Mouse (Mus musculus) CH12.LX (cell line): ENCODE measurements around the gene Sik3. TPM values are rescaled to one million over a fixed set of nuclear protein-coding genes. Genes with fewer than 3 reads are reported as not detected.

Source experiments
- DNase-seq: peaks from one replicate; pipeline ENCODE4 v3.0.0-alpha.2; 2013; ENCODE audit errors: extremely low read depth
- H3K27ac ChIP-seq: 2 replicates; pipeline ENCODE4 v1.5.1; 2012; ENCODE audit warnings: low read depth, mild to moderate bottlenecking, control low read depth, moderate library complexity; ENCODE audit not compliant: insufficient read depth
- H3K27me3 ChIP-seq: replicated peaks from 2 replicates; pipeline ENCODE3; 2012; ENCODE audit warnings: inconsistent platforms
- H3K36me3 ChIP-seq, 2 experiments: replicated peaks in 1 of 2; 2 replicates each; pipeline versions ENCODE3 to v1.6.1; 2012; ENCODE audit warnings: inconsistent platforms in 1 of 2, low read length in 1 of 2, mild to moderate bottlenecking in 1 of 2, mixed read lengths in 1 of 2, moderate library complexity in 1 of 2; ENCODE audit not compliant: control insufficient read depth in 1 of 2, insufficient read depth in 1 of 2
- H3K4me1 ChIP-seq, 2 experiments: 2 replicates each; pipeline ENCODE4 v1.6.1; 2012; ENCODE audit warnings: inconsistent platforms in 1 of 2, moderate library complexity in 1 of 2; ENCODE audit not compliant: insufficient read depth in 2 of 2, control insufficient read depth in 1 of 2
- H3K4me2 ChIP-seq: 2 replicates; pipeline ENCODE4 v1.6.1; 2012; ENCODE audit warnings: low read depth, mild to moderate bottlenecking, control low read depth; ENCODE audit not compliant: poor library complexity, insufficient read depth, severe bottlenecking
- H3K4me3 ChIP-seq, 3 experiments: fragments of 150-350 bp in 1 of 3; sonication (generic) in 1 of 3; replicated peaks in 1 of 3; 2 replicates each; pipeline versions ENCODE3 to v1.5.1; 2011 to 2012; ENCODE audit warnings: low read depth in 2 of 3, low read length in 2 of 3, mild to moderate bottlenecking in 2 of 3, moderate library complexity in 2 of 3, control low read depth in 1 of 3, improper control_type of control experiment in 1 of 3, inconsistent platforms in 1 of 3, mixed read lengths in 1 of 3; ENCODE audit not compliant: poor library complexity in 1 of 3
- H3K79me2 ChIP-seq: replicated peaks from 2 replicates; pipeline ENCODE4 v1.6.1; 2012; ENCODE audit warnings: mild to moderate bottlenecking, moderate library complexity; ENCODE audit not compliant: control insufficient read depth, poor library complexity, insufficient read depth, severe bottlenecking; ENCODE audit errors: extremely low read depth
- H3K9ac ChIP-seq: 2 replicates; pipeline ENCODE4 v1.6.1; 2012; ENCODE audit warnings: low read depth, mild to moderate bottlenecking, control low read depth, moderate library complexity; ENCODE audit not compliant: insufficient read depth
- H3K9me3 ChIP-seq: replicated peaks from 2 replicates; pipeline ENCODE3; 2012; ENCODE audit warnings: low read length, inconsistent platforms, mixed read lengths
- CHD1 ChIP-seq: IDR thresholded peaks from 2 replicates; pipeline ENCODE4 v1.6.1; 2012; ENCODE audit warnings: low read depth, low read length, improper control_type of control experiment, inconsistent platforms
- CHD2 ChIP-seq: IDR thresholded peaks from 2 replicates; pipeline ENCODE4 v1.6.1; 2011; ENCODE audit warnings: low read length, improper control_type of control experiment
- CTCF ChIP-seq, 2 experiments: IDR thresholded peaks in 1 of 2; conservative IDR thresholded peaks in 1 of 2; 2 replicates each; pipeline ENCODE4 v1.5.1; 2011 to 2012; ENCODE audit warnings: low read depth in 2 of 2, low read length in 2 of 2, improper control_type of control experiment in 1 of 2, inconsistent platforms in 1 of 2, mild to moderate bottlenecking in 1 of 2, moderate library complexity in 1 of 2
- E2F4 ChIP-seq: IDR thresholded peaks from 2 replicates; pipeline ENCODE4 v1.6.1; 2011; ENCODE audit warnings: low read depth, low read length, improper control_type of control experiment; ENCODE audit not compliant: insufficient replicate concordance
- EP300 ChIP-seq: IDR thresholded peaks from 2 replicates; pipeline ENCODE4 v1.6.1; 2011; ENCODE audit warnings: low read length, improper control_type of control experiment
- ETS1 ChIP-seq: conservative IDR thresholded peaks from 2 replicates; pipeline ENCODE4 v1.6.1; 2012; ENCODE audit warnings: low read depth, mild to moderate bottlenecking, inconsistent platforms, low read length, improper control_type of control experiment, moderate library complexity
- GABPA ChIP-seq: IDR thresholded peaks from 2 replicates; pipeline ENCODE4 v1.6.1; 2012; ENCODE audit warnings: low read depth, low read length, improper control_type of control experiment, inconsistent platforms; ENCODE audit not compliant: insufficient replicate concordance
- MAFK ChIP-seq: IDR thresholded peaks from 2 replicates; pipeline ENCODE4 v1.6.1; 2011; ENCODE audit warnings: low read length, improper control_type of control experiment; ENCODE audit not compliant: insufficient replicate concordance
- MEF2A ChIP-seq: IDR thresholded peaks from 2 replicates; pipeline ENCODE4 v1.6.1; 2014; ENCODE audit warnings: low read depth, mild to moderate bottlenecking, inconsistent platforms, low read length, improper control_type of control experiment, borderline replicate concordance
- MXI1 ChIP-seq: IDR thresholded peaks from 2 replicates; pipeline ENCODE4 v1.6.1; 2011; ENCODE audit warnings: mild to moderate bottlenecking, low read depth, low read length, improper control_type of control experiment
- MYC ChIP-seq: IDR thresholded peaks from 2 replicates; pipeline ENCODE4 v1.6.1; 2011; ENCODE audit warnings: low read depth, mild to moderate bottlenecking, improper control_type of control experiment, low read length
- NRF1 ChIP-seq: IDR thresholded peaks from 2 replicates; pipeline ENCODE4 v1.6.1; 2014; ENCODE audit warnings: low read depth, mild to moderate bottlenecking, inconsistent platforms, low read length, improper control_type of control experiment, moderate library complexity
- POLR2AphosphoS2 ChIP-seq: IDR thresholded peaks from 2 replicates; pipeline ENCODE4 v1.6.1; 2011; ENCODE audit warnings: low read depth, low read length, improper control_type of control experiment
- SMC3 ChIP-seq: IDR thresholded peaks from 2 replicates; pipeline ENCODE4 v1.6.1; 2011; ENCODE audit warnings: low read depth, low read length, improper control_type of control experiment
- TBP ChIP-seq: conservative IDR thresholded peaks from 2 replicates; pipeline ENCODE4 v1.6.1; 2011; ENCODE audit warnings: low read depth, low read length, improper control_type of control experiment
- UBTF ChIP-seq: IDR thresholded peaks from 2 replicates; pipeline ENCODE4 v1.6.1; 2012; ENCODE audit warnings: low read depth, mild to moderate bottlenecking, inconsistent platforms, low read length, improper control_type of control experiment, moderate library complexity
- USF1 ChIP-seq: IDR thresholded peaks from 2 replicates; pipeline ENCODE4 v1.6.1; 2014; ENCODE audit warnings: low read depth, mild to moderate bottlenecking, inconsistent platforms, low read length, improper control_type of control experiment
- USF2 ChIP-seq: conservative IDR thresholded peaks from 2 replicates; pipeline ENCODE4 v1.6.1; 2011; ENCODE audit warnings: low read depth, low read length, improper control_type of control experiment
- ZC3H11A ChIP-seq: IDR thresholded peaks from 2 replicates; pipeline ENCODE4 v1.6.1; 2012; ENCODE audit warnings: low read depth, mild to moderate bottlenecking, inconsistent platforms, low read length, improper control_type of control experiment
- dilution Hi-C: fragments of 300-500 bp; cut with MboI; formaldehyde crosslinking; loops from 2 replicates; pipeline ENCODE4 v1.14.3; 2020; ENCODE audit warnings: low sequenced_read_pairs; ENCODE audit not compliant: extremely low pct_unique_long_range_greater_than_20kb, extremely low pct_ligation_motif_present
- in situ Hi-C: fragments of 300-500 bp; cut with MboI; formaldehyde crosslinking; loops from 3 replicates; pipeline ENCODE4 v1.14.3; 2019; ENCODE audit warnings: low sequenced_read_pairs, low pct_ligation_motif_present, low pct_unique_long_range_greater_than_20kb, mixed read lengths
- polyA plus RNA-seq: library from polyadenylated mRNA; unstranded; fragments of >175 nt; gene quantifications from 2 replicates; pipeline ENCODE4 v1.2.1, GENCODE M21; 2012; ENCODE audit warnings: low read depth; ENCODE audit not compliant: insufficient read length
- total RNA-seq, 2 experiments: library from RNA; depleted of rRNA; stranded (reverse); fragments of 300-350 nt in 1 of 2; fragments of >200 nt in 1 of 2; gene quantifications; 2 replicates each; pipeline ENCODE4 v1.2.3; 2012 to 2014

Gene Sik3
- total and polyA plus RNA-seq, 3 experiments = 14.9 to 29.8 (median 21.4) TPM

- Histone ChIP-seq H3K36me3 (peaks cover 34 to 59% of the 10 kb centered on the region in 2 experiments), H3K27ac (no peak overlapping the region), H3K9me3 (no peaks in the 10 kb centered on the region), H3K9ac (no peak overlapping the region), H3K4me2 (no peak overlapping the region), H3K4me1 (no peaks in the 10 kb centered on the region), H3K4me3 (no peak overlapping the region), H3K27me3 (peaks cover 2% of the 10 kb centered on the region), H3K79me2 (no peaks in the 10 kb centered on the region)
- in situ Hi-C loops = no loop called here
- DNase-seq = no peak
- dilution Hi-C loops = no loop called here
- TF ChIP-seq NRF1 (no peak), CHD1 (no peak), EP300 (no peak), MXI1 (no peak), TBP (no peak), USF1 (no peak), MYC (no peak), USF2 (no peak), POLR2AphosphoS2 (no peak), ZC3H11A (no peak), MAFK (no peak), E2F4 (no peak), CTCF (conservative IDR thresholded peaks at IDR 0.05 in 1 of 2, IDR thresholded peaks at IDR 0.05 in 1 of 2; ENCODE audit: low read depth in 2 of 2, low read length in 2 of 2) (no peak), GABPA (no peak), MEF2A (no peak), ETS1 (no peak)
Observed at GRCm38 (mm10) chr9:46224101-46224500, 211.5 kb downstream of the Sik3 start.

- in situ Hi-C loops = no loop called here
- TF ChIP-seq CHD1 (no peak), SMC3 (no peak), GABPA (no peak), UBTF (no peak), CHD2 (no peak), ETS1 (no peak), MXI1 (no peak)
- TF ChIP-seq, all 38 proteins: peak for 0
- no peak overlapping the region for H3K9ac ChIP-seq
- dilution Hi-C loops = no loop called here
- no peak overlapping the region for H3K27ac ChIP-seq
- H3K4me3 ChIP-seq = no peak overlapping the region
- H3K36me3 ChIP-seq = peaks cover 26 to 49% of the 10 kb centered on the region in 2 experiments
- H3K27me3 ChIP-seq = peaks cover 3% of the 10 kb centered on the region
- no peak overlapping the region for H3K4me2 ChIP-seq
- H3K79me2 ChIP-seq = no peaks in the 10 kb centered on the region
- peaks cover 0 to 4% of the 10 kb centered on the region in 2 experiments; a peak in 2 of 4 replicates for H3K4me1 ChIP-seq
- DNase-seq = no peak
- H3K9me3 ChIP-seq = no peaks in the 10 kb centered on the region
Observed at GRCm38 (mm10) chr9:46224945-46225660, 212.5 kb downstream of the Sik3 start.
